Mouse (Mus musculus): ENCODE results near the gene Plekhm3.

- TF ChIP-seq CTCF (IDR thresholded peaks at IDR 0.05; ENCODE audit: low read depth) = no peak
- no peak for TF ChIP-seq EP300 (IDR thresholded peaks at IDR 0.05; ENCODE audit: low read depth)
Measured at GRCm38 (mm10) chr1:64787701-64788515, 168.7 kb downstream of the Plekhm3 start.

Measured in heart, postnatal 0 days (tissue).